Mouse (Mus musculus): ENCODE data around the gene Foxp1. TPM values are rescaled to one million over a fixed set of nuclear protein-coding genes. Genes with fewer than 3 reads are reported as not detected.

Gene Foxp1
- polyA plus RNA-seq, 1 experiment from 2014 or later = 45.3 TPM

DNA sequence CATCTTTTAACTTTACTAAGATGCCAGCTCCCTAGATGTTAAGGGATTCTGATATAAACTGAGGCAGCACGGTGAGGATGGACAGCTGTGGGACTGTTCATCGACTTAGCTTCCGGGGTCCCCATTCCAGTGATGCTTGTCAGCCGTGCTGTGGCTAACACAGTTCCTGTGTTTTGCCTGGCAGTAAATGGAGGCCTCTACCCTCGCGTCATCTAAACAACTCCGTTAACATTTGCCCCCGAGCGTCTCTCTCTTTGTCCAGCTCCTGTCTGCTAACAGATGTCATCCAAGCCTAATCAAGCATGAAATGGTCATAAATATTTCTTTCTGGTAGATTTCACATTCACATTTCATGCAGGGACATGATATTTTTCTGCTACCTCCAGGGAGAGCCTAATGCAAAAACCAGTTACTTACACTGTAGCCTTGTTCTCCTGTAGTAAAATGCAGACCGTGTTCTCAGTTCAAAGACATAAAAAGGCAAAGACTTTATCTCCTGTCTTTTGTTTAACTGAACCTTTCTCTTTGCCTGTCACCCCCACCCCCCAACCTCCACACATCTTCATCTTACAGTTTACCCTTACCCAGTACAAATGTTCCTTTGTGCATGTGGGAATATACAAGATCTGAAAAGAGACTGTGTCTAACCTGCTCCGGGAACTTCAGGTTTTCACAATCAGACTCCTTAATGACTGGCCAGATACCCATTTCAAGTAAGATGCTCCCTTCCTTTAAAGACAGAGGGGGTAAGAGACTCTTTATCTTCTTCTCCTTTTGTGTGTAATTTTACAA lies 386.4 kb downstream of the Foxp1 start:
- Histone ChIP-seq H3K4me3 (ENCODE audit: low read depth, low read length) (no peak overlapping the region), H3K9me3 (ENCODE audit: control insufficient read depth) (no peaks in the 10 kb centered on the region), H3K9ac (ENCODE audit: low read depth, low read length) (no peak overlapping the region), H3K27ac (ENCODE audit: low read depth, low read length) (no peak overlapping the region), H3K27me3 (replicated peaks; ENCODE audit: control insufficient read depth, insufficient read depth, low read length) (no peaks in the 10 kb centered on the region), H3K36me3 (ENCODE audit: control insufficient read depth, insufficient read depth) (no peaks in the 10 kb centered on the region), H3K4me1 (replicated peaks; ENCODE audit: control insufficient read depth, insufficient read depth, low read length) (peaks cover 4% of the 10 kb centered on the region; the same call in 1 of the 2 replicates), H3K4me2 (replicated peaks; ENCODE audit: low read depth) (no peak overlapping the region)
- no peak for TF ChIP-seq CTCF (IDR thresholded peaks at IDR 0.05; ENCODE audit: low read depth)
- ATAC-seq = no peak
- WGBS = 52% methylated on average over 11 of the region's 11 CpGs

DNA sequence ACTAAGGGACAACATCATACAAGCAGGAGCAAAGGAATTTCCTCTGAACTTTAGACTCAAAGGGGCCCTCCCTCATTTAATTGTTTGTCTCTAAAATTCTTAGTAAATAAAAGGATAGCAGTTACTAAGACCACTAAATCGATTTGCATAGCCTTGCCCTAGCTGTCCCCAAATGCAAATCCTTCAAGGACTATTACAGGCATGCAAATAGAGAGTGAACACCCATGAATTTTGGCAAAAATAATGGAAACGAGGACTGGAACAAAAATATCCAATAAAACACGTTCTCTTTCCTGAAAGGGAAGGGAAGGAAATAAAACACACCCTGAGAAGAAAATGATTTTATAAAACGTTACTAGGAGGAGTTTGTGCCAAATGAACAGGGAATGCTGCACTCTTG lies 390.7 kb downstream of the Foxp1 start:
- no peaks in the 10 kb centered on the region for H3K36me3 ChIP-seq (ENCODE audit: control insufficient read depth, insufficient read depth)
- WGBS = 35% methylated on average over 4 of the region's 4 CpGs
- no peak for ATAC-seq
- H3K4me1 ChIP-seq (replicated peaks; ENCODE audit: control insufficient read depth, insufficient read depth, low read length) = peaks cover 9% of the 10 kb centered on the region; the same call in 1 of the 2 replicates
- H3K4me3 ChIP-seq (ENCODE audit: low read depth, low read length) = no peak overlapping the region
- TF ChIP-seq CTCF (IDR thresholded peaks at IDR 0.05; ENCODE audit: low read depth) = no peak
- no peaks in the 10 kb centered on the region for H3K27me3 ChIP-seq (replicated peaks; ENCODE audit: control insufficient read depth, insufficient read depth, low read length)
- H3K9ac ChIP-seq (ENCODE audit: low read depth, low read length) = no peak overlapping the region
- no peak overlapping the region for H3K4me2 ChIP-seq (replicated peaks; ENCODE audit: low read depth)
- H3K27ac ChIP-seq (ENCODE audit: low read depth, low read length) = no peak overlapping the region
- H3K9me3 ChIP-seq (ENCODE audit: control insufficient read depth) = no peaks in the 10 kb centered on the region

DNA sequence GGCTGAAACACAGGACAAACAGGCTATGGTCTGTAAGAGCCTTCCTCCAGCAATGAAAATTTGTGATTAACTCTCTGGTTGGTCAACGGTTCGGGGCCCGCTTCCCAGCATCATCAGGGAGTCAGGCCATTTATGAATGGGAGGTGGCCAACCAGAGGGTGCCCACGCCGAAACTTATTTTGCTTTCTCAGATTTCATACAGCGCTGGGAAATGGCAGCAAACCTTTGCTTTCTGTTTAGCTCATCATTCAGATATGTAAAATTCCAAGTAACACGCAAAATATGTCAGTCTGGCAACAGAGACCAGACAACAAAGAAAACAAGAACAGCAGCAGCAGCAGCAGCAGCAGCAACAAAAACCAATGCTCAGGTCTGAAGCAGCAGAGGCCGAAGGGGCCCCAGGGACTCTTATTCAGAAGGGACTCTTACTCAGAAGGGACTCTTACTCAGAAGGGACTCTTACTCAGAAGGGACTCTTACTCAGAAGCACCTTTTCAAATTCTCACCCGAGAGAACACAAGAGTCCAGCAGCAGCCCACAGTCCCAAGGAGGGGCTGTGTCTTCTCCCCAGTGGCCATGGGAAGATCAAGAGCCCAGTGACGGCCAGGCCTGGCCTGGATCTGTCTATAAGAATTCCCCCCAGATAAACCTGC lies 391.6 kb downstream of the Foxp1 start:
- WGBS = 70% methylated on average over 10 of the region's 10 CpGs
- Histone ChIP-seq H3K9ac (ENCODE audit: low read depth, low read length) (no peak overlapping the region), H3K9me3 (ENCODE audit: control insufficient read depth) (no peaks in the 10 kb centered on the region), H3K4me3 (ENCODE audit: low read depth, low read length) (no peak overlapping the region), H3K36me3 (ENCODE audit: control insufficient read depth, insufficient read depth) (no peaks in the 10 kb centered on the region), H3K4me1 (replicated peaks; ENCODE audit: control insufficient read depth, insufficient read depth, low read length) (peaks cover 9% of the 10 kb centered on the region; the same call in 1 of the 2 replicates), H3K27ac (ENCODE audit: low read depth, low read length) (no peak overlapping the region), H3K4me2 (replicated peaks; ENCODE audit: low read depth) (no peak overlapping the region), H3K27me3 (replicated peaks; ENCODE audit: control insufficient read depth, insufficient read depth, low read length) (no peaks in the 10 kb centered on the region)
- no peak for TF ChIP-seq CTCF (IDR thresholded peaks at IDR 0.05; ENCODE audit: low read depth)
- ATAC-seq = peak; percentile 25; the same call in 1 of the 2 replicates

DNA sequence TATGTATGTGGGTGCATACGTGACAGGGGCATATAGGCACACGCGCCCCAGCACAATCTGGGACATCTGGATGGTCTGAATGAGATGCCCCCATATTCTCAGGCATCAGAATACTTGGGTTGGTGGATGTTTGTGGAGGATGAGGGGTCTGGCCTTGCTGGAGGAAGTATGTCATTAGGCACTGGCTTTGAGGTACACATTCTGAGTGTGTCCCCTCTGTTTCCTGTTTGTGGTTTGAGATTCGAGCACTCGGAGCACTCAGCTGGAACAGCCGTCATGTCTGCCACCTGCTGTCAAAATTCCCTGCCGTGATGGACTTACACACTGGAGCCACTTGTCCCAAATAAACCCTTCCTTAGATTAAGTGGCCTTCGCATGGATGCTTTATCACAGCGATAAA lies 395.8 kb downstream of the Foxp1 start:
- H3K27me3 ChIP-seq (replicated peaks; ENCODE audit: control insufficient read depth, insufficient read depth, low read length) = no peaks in the 10 kb centered on the region
- H3K9me3 ChIP-seq (ENCODE audit: control insufficient read depth) = no peaks in the 10 kb centered on the region
- no peak for ATAC-seq
- no peaks in the 10 kb centered on the region for H3K36me3 ChIP-seq (ENCODE audit: control insufficient read depth, insufficient read depth)
- TF ChIP-seq CTCF (IDR thresholded peaks at IDR 0.05; ENCODE audit: low read depth) = no peak
- H3K4me3 ChIP-seq (ENCODE audit: low read depth, low read length) = no peak overlapping the region
- H3K27ac ChIP-seq (ENCODE audit: low read depth, low read length) = no peak overlapping the region
- H3K4me1 ChIP-seq (replicated peaks; ENCODE audit: control insufficient read depth, insufficient read depth, low read length) = peaks cover 8% of the 10 kb centered on the region; the same call in 1 of the 2 replicates
- no peak overlapping the region for H3K9ac ChIP-seq (ENCODE audit: low read depth, low read length)
- no peak overlapping the region for H3K4me2 ChIP-seq (replicated peaks; ENCODE audit: low read depth)
- WGBS = 80% methylated on average over 9 of the region's 9 CpGs

DNA sequence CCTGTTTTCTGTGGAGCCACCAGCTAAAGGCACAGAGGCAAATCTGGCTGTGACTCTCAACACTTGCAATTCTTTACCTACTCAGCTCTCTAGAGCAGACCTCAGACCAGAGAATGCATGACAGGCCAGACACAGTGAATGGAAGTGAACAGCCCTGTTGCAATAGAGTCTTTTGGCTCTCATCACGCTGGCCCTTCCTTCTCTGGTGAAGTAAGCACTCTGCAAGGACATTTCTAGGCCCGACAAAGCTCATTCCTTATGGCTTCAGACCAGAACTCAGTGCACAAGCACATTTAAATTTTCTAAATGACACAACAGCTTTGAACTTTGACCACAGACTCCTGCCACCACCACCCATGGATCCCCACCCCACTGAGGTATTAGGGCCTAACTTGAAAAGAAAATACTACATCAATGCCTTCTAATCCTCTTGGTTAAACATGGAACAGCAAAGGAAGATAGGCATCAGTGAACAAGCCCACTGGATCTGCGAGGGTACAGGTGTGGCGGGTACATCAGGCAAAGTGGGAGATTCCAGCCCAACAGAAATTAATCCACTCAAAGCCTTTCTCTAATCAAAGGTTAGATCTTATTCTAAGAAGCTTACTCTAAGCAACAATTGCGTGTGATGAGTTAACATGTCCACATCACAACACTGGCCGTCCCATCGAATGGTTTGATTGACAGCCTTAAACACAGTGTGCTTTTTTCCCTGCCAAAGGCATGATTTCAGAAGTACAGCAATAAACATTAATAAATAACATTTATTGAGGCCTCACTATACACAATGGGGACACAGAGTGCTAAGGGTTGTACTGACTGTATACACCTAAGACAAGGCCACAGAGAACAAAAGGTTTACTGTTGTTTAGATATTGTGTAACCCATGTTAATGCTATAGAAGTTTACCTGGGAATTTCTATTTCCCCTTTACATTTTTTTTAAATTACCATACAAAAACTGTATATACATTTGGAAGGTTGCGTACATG lies 401.4 kb downstream of the Foxp1 start:
- Histone ChIP-seq H3K4me2 (replicated peaks; ENCODE audit: low read depth) (0 out of 2 replicates have a peak overlapping the region, but pooled peaks have one; percentile 24), H3K9me3 (ENCODE audit: control insufficient read depth) (no peaks in the 10 kb centered on the region), H3K27me3 (replicated peaks; ENCODE audit: control insufficient read depth, insufficient read depth, low read length) (no peaks in the 10 kb centered on the region), H3K9ac (ENCODE audit: low read depth, low read length) (no peak overlapping the region), H3K4me1 (replicated peaks; ENCODE audit: control insufficient read depth, insufficient read depth, low read length) (peaks cover 16% of the 10 kb centered on the region), H3K4me3 (ENCODE audit: low read depth, low read length) (no peak overlapping the region), H3K36me3 (ENCODE audit: control insufficient read depth, insufficient read depth) (no peaks in the 10 kb centered on the region), H3K27ac (ENCODE audit: low read depth, low read length) (peak overlapping the region; percentile 75)
- ATAC-seq = peak; percentile 91
- 44% methylated on average over 8 of the region's 8 CpGs for WGBS
- TF ChIP-seq CTCF (IDR thresholded peaks at IDR 0.05; ENCODE audit: low read depth) = no peak

Measured in intestine, postnatal 0 days (tissue).